Mouse (Mus musculus): ENCODE results near the gene Tex33. TPM values are rescaled to one million over a fixed set of nuclear protein-coding genes. Genes with fewer than 3 reads are reported as not detected.

The Tex33 gene
- polyA plus RNA-seq, 1 experiment from 2014 or later: not detected

GRCm38 (mm10) chr15:78390855-78391254 lies 4.9 kb downstream of the Tex33 start:
- Histone ChIP-seq H3K4me1 (replicated peaks; ENCODE audit: control insufficient read depth, insufficient read depth, low read length) (no peaks in the 10 kb centered on the region), H3K9ac (ENCODE audit: low read length) (no peak overlapping the region), H3K27me3 (ENCODE audit: control insufficient read depth, insufficient read depth, low read length) (no peaks in the 10 kb centered on the region), H3K27ac (ENCODE audit: low read depth, low read length) (no peak overlapping the region), H3K9me3 (ENCODE audit: control insufficient read depth, low read length) (no peaks in the 10 kb centered on the region), H3K36me3 (ENCODE audit: control insufficient read depth, insufficient read depth, low read length) (no peaks in the 10 kb centered on the region), H3K4me3 (ENCODE audit: low read depth, low read length) (no peak overlapping the region), H3K4me2 (ENCODE audit: low read depth, low read length, severe bottlenecking) (no peak overlapping the region)
- 88% methylated on average over 3 of the region's 3 CpGs for WGBS
- ATAC-seq (replicated peaks; ENCODE audit: low FRiP score): no peak
- no peak for DNase-seq (ENCODE audit: low spot score)

GRCm38 (mm10) chr15:78385564-78385963 lies 10.1 kb downstream of the Tex33 start:
- no peak overlapping the region for H3K4me3 ChIP-seq (ENCODE audit: low read depth, low read length)
- no peak overlapping the region for H3K27ac ChIP-seq (ENCODE audit: low read depth, low read length)
- ATAC-seq (replicated peaks; ENCODE audit: low FRiP score): no peak

GRCm38 (mm10) chr15:78384220-78385116 lies 11.2 kb downstream of the Tex33 start:
- Histone ChIP-seq H3K4me2 (ENCODE audit: low read depth, low read length, severe bottlenecking) (no peak overlapping the region), H3K9me3 (ENCODE audit: control insufficient read depth, low read length) (no peaks in the 10 kb centered on the region), H3K4me1 (replicated peaks; ENCODE audit: control insufficient read depth, insufficient read depth, low read length) (no peaks in the 10 kb centered on the region), H3K9ac (ENCODE audit: low read length) (no peak overlapping the region), H3K27me3 (ENCODE audit: control insufficient read depth, insufficient read depth, low read length) (no peaks in the 10 kb centered on the region), H3K36me3 (ENCODE audit: control insufficient read depth, insufficient read depth, low read length) (no peaks in the 10 kb centered on the region), H3K27ac (ENCODE audit: low read depth, low read length) (no peak overlapping the region), H3K4me3 (ENCODE audit: low read depth, low read length) (no peak overlapping the region)
- 80% methylated on average over 7 of the region's 7 CpGs for WGBS
- DNase-seq (ENCODE audit: low spot score) (no peak), ATAC-seq (replicated peaks; ENCODE audit: low FRiP score) (no peak)

More at GRCm38 (mm10) chr15:78385564-78385963, 10.1 kb downstream of the Tex33 start:
- no peaks in the 10 kb centered on the region for H3K9me3 ChIP-seq (ENCODE audit: control insufficient read depth, low read length)
- H3K36me3 ChIP-seq (ENCODE audit: control insufficient read depth, insufficient read depth, low read length): no peaks in the 10 kb centered on the region
- no peaks in the 10 kb centered on the region for H3K27me3 ChIP-seq (ENCODE audit: control insufficient read depth, insufficient read depth, low read length)
- no peak overlapping the region for H3K9ac ChIP-seq (ENCODE audit: low read length)
- H3K4me1 ChIP-seq (replicated peaks; ENCODE audit: control insufficient read depth, insufficient read depth, low read length): no peaks in the 10 kb centered on the region
- no peak for DNase-seq (ENCODE audit: low spot score)
- WGBS: 94% methylated on average over 1 of the region's 1 CpGs
- no peak overlapping the region for H3K4me2 ChIP-seq (ENCODE audit: low read depth, low read length, severe bottlenecking)

- H3K4me3 ChIP-seq (ENCODE audit: low read depth, low read length): no peak overlapping the region
- 84% methylated on average over 11 of the region's 11 CpGs for WGBS
- no peak overlapping the region for H3K27ac ChIP-seq (ENCODE audit: low read depth, low read length)
- H3K4me1 ChIP-seq (replicated peaks; ENCODE audit: control insufficient read depth, insufficient read depth, low read length): no peaks in the 10 kb centered on the region
- ATAC-seq (replicated peaks; ENCODE audit: low FRiP score): no peak
- H3K27me3 ChIP-seq (ENCODE audit: control insufficient read depth, insufficient read depth, low read length): no peaks in the 10 kb centered on the region
- H3K9me3 ChIP-seq (ENCODE audit: control insufficient read depth, low read length): no peaks in the 10 kb centered on the region
- H3K4me2 ChIP-seq (ENCODE audit: low read depth, low read length, severe bottlenecking): no peak overlapping the region
- no peak for DNase-seq (ENCODE audit: low spot score)
- H3K9ac ChIP-seq (ENCODE audit: low read length): no peak overlapping the region
- no peaks in the 10 kb centered on the region for H3K36me3 ChIP-seq (ENCODE audit: control insufficient read depth, insufficient read depth, low read length)
These were observed 12.1 kb downstream of the Tex33 start for GRCm38 (mm10) chr15:78383450-78384219.

- Histone ChIP-seq H3K36me3 (ENCODE audit: control insufficient read depth, insufficient read depth, low read length) (no peaks in the 10 kb centered on the region), H3K4me2 (ENCODE audit: low read depth, low read length, severe bottlenecking) (no peak overlapping the region), H3K9ac (ENCODE audit: low read length) (no peak overlapping the region), H3K4me3 (ENCODE audit: low read depth, low read length) (no peak overlapping the region), H3K9me3 (ENCODE audit: control insufficient read depth, low read length) (no peaks in the 10 kb centered on the region), H3K27me3 (ENCODE audit: control insufficient read depth, insufficient read depth, low read length) (no peaks in the 10 kb centered on the region), H3K4me1 (replicated peaks; ENCODE audit: control insufficient read depth, insufficient read depth, low read length) (no peaks in the 10 kb centered on the region), H3K27ac (ENCODE audit: low read depth, low read length) (no peak overlapping the region)
- ATAC-seq (replicated peaks; ENCODE audit: low FRiP score) (no peak), DNase-seq (ENCODE audit: low spot score) (no peak)
- WGBS: 69% methylated on average over 4 of the region's 4 CpGs
These were observed 13.6 kb downstream of the Tex33 start for GRCm38 (mm10) chr15:78382115-78382514.

GRCm38 (mm10) chr15:78380741-78381140 lies 15.0 kb downstream of the Tex33 start:
- Histone ChIP-seq H3K36me3 (ENCODE audit: control insufficient read depth, insufficient read depth, low read length) (no peaks in the 10 kb centered on the region), H3K9ac (ENCODE audit: low read length) (no peak overlapping the region), H3K27me3 (ENCODE audit: control insufficient read depth, insufficient read depth, low read length) (no peaks in the 10 kb centered on the region), H3K27ac (ENCODE audit: low read depth, low read length) (no peak overlapping the region), H3K4me3 (ENCODE audit: low read depth, low read length) (no peak overlapping the region), H3K9me3 (ENCODE audit: control insufficient read depth, low read length) (no peaks in the 10 kb centered on the region), H3K4me2 (ENCODE audit: low read depth, low read length, severe bottlenecking) (no peak overlapping the region), H3K4me1 (replicated peaks; ENCODE audit: control insufficient read depth, insufficient read depth, low read length) (no peaks in the 10 kb centered on the region)
- DNase-seq (ENCODE audit: low spot score) (no peak), ATAC-seq (replicated peaks; ENCODE audit: low FRiP score) (no peak)
- 53% methylated on average over 4 of the region's 4 CpGs for WGBS

GRCm38 (mm10) chr15:78380208-78380607 lies 15.5 kb downstream of the Tex33 start:
- H3K27me3 ChIP-seq (ENCODE audit: control insufficient read depth, insufficient read depth, low read length): no peaks in the 10 kb centered on the region
- 78% methylated on average over 2 of the region's 2 CpGs for WGBS
- no peak overlapping the region for H3K4me3 ChIP-seq (ENCODE audit: low read depth, low read length)
- no peaks in the 10 kb centered on the region for H3K36me3 ChIP-seq (ENCODE audit: control insufficient read depth, insufficient read depth, low read length)
- H3K9me3 ChIP-seq (ENCODE audit: control insufficient read depth, low read length): no peaks in the 10 kb centered on the region
- no peak overlapping the region for H3K4me2 ChIP-seq (ENCODE audit: low read depth, low read length, severe bottlenecking)
- H3K27ac ChIP-seq (ENCODE audit: low read depth, low read length): no peak overlapping the region
- H3K9ac ChIP-seq (ENCODE audit: low read length): no peak overlapping the region
- H3K4me1 ChIP-seq (replicated peaks; ENCODE audit: control insufficient read depth, insufficient read depth, low read length): no peaks in the 10 kb centered on the region
- ATAC-seq (replicated peaks; ENCODE audit: low FRiP score) (no peak), DNase-seq (ENCODE audit: low spot score) (no peak)

GRCm38 (mm10) chr15:78378556-78378955 lies 17.2 kb downstream of the Tex33 start:
- no peaks in the 10 kb centered on the region for H3K27me3 ChIP-seq (ENCODE audit: control insufficient read depth, insufficient read depth, low read length)
- no peaks in the 10 kb centered on the region for H3K9me3 ChIP-seq (ENCODE audit: control insufficient read depth, low read length)
- DNase-seq (ENCODE audit: low spot score) (no peak), ATAC-seq (replicated peaks; ENCODE audit: low FRiP score) (no peak)
- H3K4me1 ChIP-seq (replicated peaks; ENCODE audit: control insufficient read depth, insufficient read depth, low read length): no peaks in the 10 kb centered on the region
- 84% methylated on average over 10 of the region's 10 CpGs for WGBS
- no peak overlapping the region for H3K27ac ChIP-seq (ENCODE audit: low read depth, low read length)
- no peaks in the 10 kb centered on the region for H3K36me3 ChIP-seq (ENCODE audit: control insufficient read depth, insufficient read depth, low read length)
- H3K4me3 ChIP-seq (ENCODE audit: low read depth, low read length): no peak overlapping the region
- H3K4me2 ChIP-seq (ENCODE audit: low read depth, low read length, severe bottlenecking): no peak overlapping the region
- no peak overlapping the region for H3K9ac ChIP-seq (ENCODE audit: low read length)

Data from forebrain, embryonic 11.5 days (tissue).